Mouse (Mus musculus): Measurements from ENCODE around the gene Zfp180. TPM values are rescaled to one million over a fixed set of nuclear protein-coding genes. Genes with fewer than 3 reads are reported as not detected.

Zfp180 gene
- polyA plus RNA-seq, 1 experiment from 2014 or later: 33.4 TPM

DNA sequence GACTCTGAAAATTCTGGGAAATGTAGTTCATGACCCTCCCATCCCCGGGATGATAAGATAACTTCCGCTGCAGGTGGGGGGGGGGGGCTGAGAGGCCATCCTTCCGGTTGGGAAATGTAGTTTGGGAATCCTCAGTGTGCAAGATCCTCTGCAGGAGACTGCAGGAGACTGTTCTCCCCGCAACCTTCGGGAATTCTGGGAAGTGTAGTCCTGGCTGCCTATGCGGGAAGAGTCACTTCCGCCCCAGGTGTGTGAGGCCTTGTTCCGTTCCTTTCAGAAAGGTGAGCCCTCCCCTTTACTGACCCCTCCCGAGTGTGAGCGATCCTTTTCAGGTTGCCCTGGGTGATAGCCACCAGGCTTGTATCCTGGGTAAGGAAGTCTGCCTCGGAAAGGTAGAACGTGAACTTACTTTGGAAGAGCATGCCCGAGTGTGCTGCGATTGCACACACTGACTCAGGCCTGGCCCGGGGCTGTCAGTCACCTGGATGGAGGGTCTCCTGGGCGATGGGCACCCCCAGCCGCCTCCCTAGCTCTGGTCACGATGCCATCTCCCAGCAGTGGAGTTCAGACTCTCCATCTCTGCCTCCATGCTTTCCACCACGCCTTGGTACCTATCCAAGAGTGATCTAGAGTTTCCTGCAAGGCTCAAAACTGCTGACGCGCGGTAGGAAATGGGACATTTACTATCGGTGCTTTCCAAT lies 30.6 kb downstream of the Zfp180 start, which contains the start of gene Zfp112:
TSS of gene Zfp112 (plus strand) at position 159 of the 701 bp plus-strand sequence.
- peak within 1 kb of the TSS; percentile 88 for H3K9ac ChIP-seq (replicated peaks)
- peaks cover 19% of the 10 kb centered on the region for H3K36me3 ChIP-seq
- peak within 1 kb of the TSS; percentile 82 for H3K4me2 ChIP-seq
- peak within 1 kb of the TSS; percentile 80 for H3K27ac ChIP-seq (replicated peaks)
- ATAC-seq (ENCODE audit: low FRiP score): peak; percentile 97
- no peaks in the 10 kb centered on the region for H3K27me3 ChIP-seq (replicated peaks)
- peaks cover 6% of the 10 kb centered on the region for H3K4me1 ChIP-seq
- peaks cover 14% of the 10 kb centered on the region; the same call in 1 of the 2 replicates for H3K9me3 ChIP-seq (replicated peaks)
- 3% methylated on average over 23 of the region's 23 CpGs for WGBS
- peak within 1 kb of the TSS; percentile 74 for H3K4me3 ChIP-seq (replicated peaks)

DNA sequence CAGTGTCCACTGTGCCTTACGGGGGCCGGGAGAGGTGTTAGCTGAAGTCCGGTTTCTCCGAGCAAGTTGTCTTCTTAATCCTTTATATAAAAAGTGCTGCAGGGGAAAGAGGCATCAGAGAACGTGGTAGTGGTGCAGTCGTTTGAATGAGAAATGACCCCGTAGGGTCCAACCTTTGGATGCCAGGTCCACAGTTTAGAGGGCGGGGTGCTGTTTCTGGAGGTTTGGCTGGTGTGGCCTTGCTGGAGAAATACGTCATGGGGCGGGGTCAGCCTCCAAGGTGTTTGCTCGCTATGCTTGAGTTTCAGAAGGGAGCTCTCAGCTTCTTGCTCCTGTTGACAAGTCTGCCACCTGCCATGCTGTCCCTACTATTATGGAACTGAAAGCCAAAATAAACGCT lies 31.3 kb downstream of the Zfp180 start:
- H3K4me1 ChIP-seq: peaks cover 6% of the 10 kb centered on the region
- H3K27ac ChIP-seq (replicated peaks): peak overlapping the region; percentile 80
- H3K36me3 ChIP-seq: peaks cover 12% of the 10 kb centered on the region
- H3K9ac ChIP-seq (replicated peaks): peak overlapping the region; percentile 88
- peaks cover 9% of the 10 kb centered on the region; the same call in 1 of the 2 replicates for H3K9me3 ChIP-seq (replicated peaks)
- H3K4me3 ChIP-seq (replicated peaks): peak overlapping the region; percentile 74
- 14% methylated on average over 12 of the region's 12 CpGs for WGBS
- peak overlapping the region; percentile 82 for H3K4me2 ChIP-seq
- H3K27me3 ChIP-seq (replicated peaks): no peaks in the 10 kb centered on the region
- peak; percentile 12; the same call in 1 of the 2 replicates for ATAC-seq (ENCODE audit: low FRiP score)

DNA sequence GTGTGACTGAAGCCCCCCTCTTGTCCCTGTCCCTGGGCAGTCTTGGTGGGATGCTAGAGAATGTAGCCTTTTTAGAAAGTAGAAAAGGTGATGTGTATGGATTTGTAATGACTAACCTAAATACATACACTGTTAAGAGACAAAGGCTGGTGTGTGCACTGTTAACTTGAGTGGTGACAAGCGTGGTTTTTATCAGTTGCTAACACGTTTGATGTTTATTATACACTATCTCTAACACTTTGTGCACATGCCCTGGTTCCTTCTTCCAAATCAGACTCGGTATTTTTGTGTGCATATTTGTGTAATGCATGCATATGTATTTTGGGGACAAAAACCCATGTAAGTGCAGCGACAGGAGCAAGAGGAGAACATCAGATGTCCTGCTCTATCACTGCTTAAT lies 34.9 kb downstream of the Zfp180 start:
- Histone ChIP-seq H3K4me2 (no peak overlapping the region), H3K9me3 (replicated peaks) (no peaks in the 10 kb centered on the region), H3K4me3 (replicated peaks) (no peak overlapping the region), H3K4me1 (peaks cover 6% of the 10 kb centered on the region), H3K36me3 (peaks cover 5% of the 10 kb centered on the region; the same call in 1 of the 2 replicates), H3K27ac (replicated peaks) (no peak overlapping the region), H3K9ac (replicated peaks) (no peak overlapping the region), H3K27me3 (replicated peaks) (no peaks in the 10 kb centered on the region)
- ATAC-seq (ENCODE audit: low FRiP score): no peak
- 87% methylated on average over 4 of the region's 4 CpGs for WGBS

DNA sequence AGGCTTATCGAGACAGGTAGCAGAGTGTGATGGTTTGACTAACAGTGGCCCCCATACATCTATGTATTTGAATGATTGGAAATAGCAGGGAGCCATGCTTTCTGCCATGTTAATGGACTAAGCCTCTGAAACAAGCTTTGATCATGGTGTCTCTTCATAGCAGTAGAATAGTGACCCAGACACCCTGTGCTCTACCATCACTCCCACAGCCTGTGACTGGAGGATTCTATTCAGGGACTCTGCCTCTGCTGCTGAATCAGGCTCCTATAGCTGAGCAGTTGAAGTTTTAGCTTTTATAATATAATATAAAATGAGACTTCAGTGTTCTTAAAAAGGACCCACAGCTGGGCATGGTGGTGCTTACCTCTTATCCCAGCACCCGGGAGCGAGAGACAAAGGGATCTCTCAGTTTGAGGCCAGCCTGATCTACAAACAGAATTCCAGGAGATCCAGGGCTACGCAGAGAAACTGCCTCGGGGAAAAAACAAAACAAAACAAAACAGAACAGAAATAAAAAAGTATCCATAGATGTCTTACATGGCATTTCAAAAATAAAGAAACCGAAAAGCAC lies 51.8 kb downstream of the Zfp180 start:
- Histone ChIP-seq H3K4me3 (replicated peaks) (peak overlapping the region; percentile 58), H3K27ac (replicated peaks) (peak overlapping the region; percentile 73), H3K4me1 (peaks cover 24% of the 10 kb centered on the region), H3K36me3 (peaks cover 26% of the 10 kb centered on the region), H3K9ac (replicated peaks) (peak overlapping the region; percentile 69), H3K4me2 (peak overlapping the region; percentile 77), H3K27me3 (replicated peaks) (no peaks in the 10 kb centered on the region), H3K9me3 (replicated peaks) (no peaks in the 10 kb centered on the region)
- peak; percentile 72 for ATAC-seq (ENCODE audit: low FRiP score)
- WGBS: 17% methylated on average over 6 of the region's 6 CpGs

DNA sequence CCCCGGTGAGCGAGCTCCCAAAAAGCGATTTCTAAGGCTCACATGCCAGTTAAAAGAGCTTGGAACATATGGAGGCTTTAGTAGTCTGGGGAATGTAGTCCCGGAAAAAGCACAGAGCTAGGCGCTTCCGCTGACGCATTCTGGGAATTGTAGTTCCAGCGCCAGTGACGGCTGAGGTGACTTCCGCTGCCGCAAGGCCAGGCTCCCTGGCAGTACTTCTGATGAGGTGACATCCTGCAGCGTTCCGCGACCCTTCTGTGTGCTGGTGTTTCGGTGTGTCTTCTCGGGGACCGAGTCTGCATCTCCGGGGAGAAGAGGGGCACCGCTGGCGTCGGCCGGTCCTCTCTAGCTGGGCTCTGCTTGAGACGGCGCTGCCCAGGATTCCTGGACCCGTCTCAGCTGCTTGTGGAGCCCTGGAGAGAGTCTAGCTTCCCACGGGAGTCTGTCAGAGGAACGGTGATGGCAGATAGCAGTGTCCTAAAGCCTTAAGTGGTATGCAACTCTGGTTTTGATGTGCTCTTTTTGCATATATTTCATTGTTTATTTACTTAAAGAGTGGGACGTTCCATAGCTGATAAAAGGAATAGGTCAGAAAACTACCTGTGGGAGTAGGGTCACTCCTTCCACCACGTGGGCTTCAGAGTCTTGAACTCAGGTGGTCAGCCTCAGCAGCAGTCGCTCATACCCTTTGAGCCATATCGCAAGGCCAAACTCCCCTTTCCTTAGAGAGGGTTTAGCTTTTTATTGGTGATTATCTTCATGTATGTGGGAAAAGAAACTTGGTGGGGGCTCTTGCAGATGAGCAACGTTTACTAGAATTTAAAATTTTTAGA lies 52.5 kb downstream of the Zfp180 start, which contains the start of gene Zfp235:
TSS of gene Zfp235 (plus strand) at position 174 of the 833 bp plus-strand sequence.
- Histone ChIP-seq H3K9me3 (replicated peaks) (no peaks in the 10 kb centered on the region), H3K4me1 (peaks cover 24% of the 10 kb centered on the region), H3K36me3 (peaks cover 33% of the 10 kb centered on the region), H3K9ac (replicated peaks) (peak within 1 kb of the TSS; percentile 69), H3K27me3 (replicated peaks) (no peaks in the 10 kb centered on the region), H3K27ac (replicated peaks) (peak within 1 kb of the TSS; percentile 73), H3K4me2 (peak within 1 kb of the TSS; percentile 77), H3K4me3 (replicated peaks) (peak within 1 kb of the TSS; percentile 58)
- ATAC-seq (ENCODE audit: low FRiP score): peak; percentile 96
- 4% methylated on average over 32 of the region's 32 CpGs for WGBS

DNA sequence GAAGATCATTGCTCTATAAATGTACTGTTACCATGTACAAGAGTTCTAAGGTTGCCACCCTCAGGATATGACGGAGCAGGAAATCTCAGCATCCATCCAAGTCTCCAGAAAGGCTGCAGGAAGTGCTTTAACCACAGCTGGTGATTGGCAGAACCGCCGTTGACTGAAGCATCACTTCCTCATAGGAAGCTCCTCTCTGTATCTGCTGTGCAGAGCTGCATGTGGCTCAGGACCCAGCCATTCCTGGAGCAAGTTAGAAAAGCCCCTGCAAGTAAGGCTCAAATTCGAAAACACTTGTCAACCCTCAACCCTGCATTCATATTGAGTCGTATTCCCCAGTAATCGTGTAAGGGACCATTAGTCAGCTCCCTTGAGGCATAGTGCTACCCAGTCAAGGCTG lies 60.8 kb downstream of the Zfp180 start:
- Histone ChIP-seq H3K4me1 (no peaks in the 10 kb centered on the region), H3K9me3 (replicated peaks) (no peaks in the 10 kb centered on the region), H3K27me3 (replicated peaks) (0 out of 2 replicates have a peak, but pooled peaks cover 4% of the 10 kb centered on the region), H3K4me2 (no peak overlapping the region), H3K4me3 (replicated peaks) (no peak overlapping the region), H3K27ac (replicated peaks) (no peak overlapping the region), H3K36me3 (peaks cover 58% of the 10 kb centered on the region), H3K9ac (replicated peaks) (no peak overlapping the region)
- WGBS: 93% methylated on average over 6 of the region's 6 CpGs
- ATAC-seq (ENCODE audit: low FRiP score): no peak

DNA sequence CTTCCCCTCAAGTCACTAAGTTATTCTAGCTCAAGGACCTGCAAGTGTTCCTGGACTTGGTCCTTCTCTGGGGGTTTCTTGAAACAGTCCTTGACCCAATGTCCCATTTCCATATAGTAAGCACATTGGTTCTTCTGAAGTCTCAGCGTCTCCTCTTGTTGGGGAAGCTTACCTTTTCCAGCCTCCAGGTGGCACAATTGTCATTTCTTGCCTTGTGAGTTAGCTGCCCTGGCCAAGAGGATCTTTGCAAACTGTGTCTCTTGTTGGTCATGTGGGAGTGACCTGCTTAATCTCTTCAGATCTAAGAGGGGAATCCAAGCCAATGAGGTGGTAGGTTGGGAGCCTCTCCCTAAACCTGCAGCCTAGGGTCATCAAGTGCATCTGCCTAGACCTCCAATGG lies 71.5 kb downstream of the Zfp180 start:
- Histone ChIP-seq H3K27me3 (replicated peaks) (no peaks in the 10 kb centered on the region; the same call in 1 of the 2 replicates), H3K4me3 (replicated peaks) (no peak overlapping the region), H3K36me3 (no peaks in the 10 kb centered on the region), H3K4me1 (no peaks in the 10 kb centered on the region), H3K4me2 (no peak overlapping the region), H3K27ac (replicated peaks) (no peak overlapping the region), H3K9ac (replicated peaks) (no peak overlapping the region), H3K9me3 (replicated peaks) (no peaks in the 10 kb centered on the region)
- no peak for ATAC-seq (ENCODE audit: low FRiP score)
- 13% methylated on average over 1 of the region's 1 CpGs for WGBS

Other genes starting within 250 kb of the Zfp180 start
- gene Vmn1r176, start 244.6 kb upstream of the Zfp180 start, polyA plus RNA-seq (2015; fragmentation: Nextera tagmentation; extraction: Ambion mirVana): not detected in 2 replicates
- gene Vmn1r177, start 215.5 kb upstream of the Zfp180 start, polyA plus RNA-seq (2015; fragmentation: Nextera tagmentation; extraction: Ambion mirVana): not detected in 2 replicates
- not detected in 2 replicates for gene Vmn1r178, start 189.9 kb upstream of the Zfp180 start, polyA plus RNA-seq (2015; fragmentation: Nextera tagmentation; extraction: Ambion mirVana)
- gene Vmn1r179, start 154.9 kb upstream of the Zfp180 start, polyA plus RNA-seq (2015; fragmentation: Nextera tagmentation; extraction: Ambion mirVana): not detected in 2 replicates
- gene Vmn1r180, start 131.3 kb upstream of the Zfp180 start, polyA plus RNA-seq (2015; fragmentation: Nextera tagmentation; extraction: Ambion mirVana): not detected in 2 replicates
- not detected in 2 replicates for gene Vmn1r181, start 107.3 kb upstream of the Zfp180 start, polyA plus RNA-seq (2015; fragmentation: Nextera tagmentation; extraction: Ambion mirVana)
- gene V1rd19, start 80.2 kb upstream of the Zfp180 start, polyA plus RNA-seq (2015; fragmentation: Nextera tagmentation; extraction: Ambion mirVana): not detected in 2 replicates
- gene Vmn1r183, start 28.7 kb upstream of the Zfp180 start, polyA plus RNA-seq (2015; fragmentation: Nextera tagmentation; extraction: Ambion mirVana): not detected in 2 replicates
- gene Zfp112, start 30.4 kb downstream of the Zfp180 start, polyA plus RNA-seq (2015; fragmentation: Nextera tagmentation; extraction: Ambion mirVana): 10.4 and 12.2 TPM in 2 replicates
- 24.4 and 24.7 TPM in 2 replicates for gene Zfp235, start 52.2 kb downstream of the Zfp180 start, polyA plus RNA-seq (2015; fragmentation: Nextera tagmentation; extraction: Ambion mirVana)
- 5.3 and 6.2 TPM in 2 replicates for gene Zfp114, start 93.1 kb downstream of the Zfp180 start, polyA plus RNA-seq (2015; fragmentation: Nextera tagmentation; extraction: Ambion mirVana)
- 5.1 and 5.9 TPM in 2 replicates for gene Zfp111, start 129.5 kb downstream of the Zfp180 start, polyA plus RNA-seq (2015; fragmentation: Nextera tagmentation; extraction: Ambion mirVana)
- gene Zfp109, start 155.6 kb downstream of the Zfp180 start, polyA plus RNA-seq (2015; fragmentation: Nextera tagmentation; extraction: Ambion mirVana): 4.4 and 4.5 TPM in 2 replicates
- 6.0 and 6.9 TPM in 2 replicates for gene Zfp108, start 172.9 kb downstream of the Zfp180 start, polyA plus RNA-seq (2015; fragmentation: Nextera tagmentation; extraction: Ambion mirVana)
- gene Zfp93, start 188.5 kb downstream of the Zfp180 start, polyA plus RNA-seq (2015; fragmentation: Nextera tagmentation; extraction: Ambion mirVana): 6.3 and 8.8 TPM in 2 replicates
- gene Zfp61, start 219.3 kb downstream of the Zfp180 start, polyA plus RNA-seq (2015; fragmentation: Nextera tagmentation; extraction: Ambion mirVana): 42.0 and 44.7 TPM in 2 replicates
- gene Zfp94, start 234.7 kb downstream of the Zfp180 start, polyA plus RNA-seq (2015; fragmentation: Nextera tagmentation; extraction: Ambion mirVana): 20.0 and 20.2 TPM in 2 replicates

All from neural tube, embryonic 15.5 days (tissue).